Mouse (Mus musculus) cerebellum, adult 9-11 months (tissue): ENCODE measurements at regions not wholly inside any gene's neighbourhood (a gene's known extent, or its start where the extent isn't known, plus 50 kb on each side); places are given as distances from the start of the nearest gene placed in this dataset.

Source experiments
- DNase-seq: peaks from one replicate; pipeline ENCODE4 v3.0.0; 2022

DNA sequence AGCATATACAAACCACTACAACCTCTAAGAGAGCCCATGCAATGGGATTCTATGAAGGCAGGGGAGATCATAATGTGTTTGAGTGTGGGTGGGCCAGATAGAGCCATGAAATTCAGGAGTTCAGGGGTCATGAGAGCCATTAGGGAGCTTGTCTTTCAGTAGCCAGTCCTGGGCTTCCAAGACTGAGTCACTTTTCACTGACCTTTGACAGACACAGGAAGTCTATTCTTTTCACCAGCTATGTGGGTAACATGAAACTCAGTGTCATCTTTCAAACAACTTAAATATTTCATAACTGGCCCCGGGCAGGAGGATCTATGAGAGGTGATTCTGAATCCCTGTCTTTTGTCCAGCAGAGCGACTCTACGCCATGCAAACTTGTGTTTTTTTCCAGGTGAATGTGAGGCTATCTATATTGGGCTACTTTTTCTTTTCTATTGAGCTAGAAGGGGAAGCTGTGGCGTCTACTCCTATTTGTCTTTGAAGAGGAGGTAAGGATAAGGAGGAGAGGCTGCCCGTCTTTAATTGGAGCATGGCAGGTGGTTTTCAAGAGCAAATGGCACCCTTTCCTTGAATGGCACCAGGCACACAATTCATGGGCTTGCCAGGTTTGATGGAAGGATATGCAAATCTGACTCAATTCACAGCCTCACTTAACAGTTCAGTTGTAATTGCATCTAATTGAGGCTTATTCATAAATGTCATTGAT, 95.6 kb upstream of the Chd2 start:
- no peak for DNase-seq

DNA sequence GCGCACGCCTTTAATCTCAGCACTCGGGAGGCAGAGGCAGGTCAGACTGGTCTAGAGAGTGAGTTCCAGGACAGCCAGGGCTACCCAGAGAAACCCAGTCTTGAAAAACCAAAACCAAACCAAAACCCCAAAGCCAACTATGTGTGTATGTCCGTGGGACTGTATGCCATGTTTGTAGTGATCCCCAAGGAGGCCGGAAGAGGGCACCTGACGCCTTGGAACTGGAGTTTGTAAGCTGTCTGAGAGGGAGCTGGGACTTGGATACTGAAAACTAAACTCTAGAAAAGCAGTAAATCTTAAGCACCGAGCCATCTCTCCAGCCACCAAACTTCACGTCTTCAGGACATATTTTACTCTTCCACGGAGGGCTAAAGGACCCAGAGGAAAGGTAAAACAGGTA, 93.8 kb upstream of the Chd2 start:
- no peak for DNase-seq

- DNase-seq = no peak
These were observed 89.2 kb upstream of the Chd2 start for GRCm38 (mm10) chr7:73630790-73631189.

DNA sequence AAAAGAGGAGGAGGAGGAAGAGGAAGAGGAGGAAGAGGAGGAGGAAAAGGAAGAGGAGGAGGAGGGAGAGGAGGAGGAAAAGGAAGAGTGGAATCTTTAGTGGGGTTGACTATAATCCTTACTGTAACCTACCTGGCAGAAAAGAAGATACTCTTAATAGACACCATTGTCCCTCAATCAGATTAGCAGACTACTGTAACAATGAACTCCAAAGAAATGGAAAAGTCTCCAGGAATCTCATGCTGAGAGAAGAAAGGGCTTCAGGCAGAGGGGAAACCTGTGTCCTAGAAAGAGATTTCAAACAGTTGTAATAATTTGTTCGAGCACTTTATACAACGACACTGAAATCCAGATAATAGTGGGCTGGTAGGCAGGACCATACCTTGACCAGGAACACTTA, 87.6 kb upstream of the Chd2 start:
- DNase-seq = no peak

DNA sequence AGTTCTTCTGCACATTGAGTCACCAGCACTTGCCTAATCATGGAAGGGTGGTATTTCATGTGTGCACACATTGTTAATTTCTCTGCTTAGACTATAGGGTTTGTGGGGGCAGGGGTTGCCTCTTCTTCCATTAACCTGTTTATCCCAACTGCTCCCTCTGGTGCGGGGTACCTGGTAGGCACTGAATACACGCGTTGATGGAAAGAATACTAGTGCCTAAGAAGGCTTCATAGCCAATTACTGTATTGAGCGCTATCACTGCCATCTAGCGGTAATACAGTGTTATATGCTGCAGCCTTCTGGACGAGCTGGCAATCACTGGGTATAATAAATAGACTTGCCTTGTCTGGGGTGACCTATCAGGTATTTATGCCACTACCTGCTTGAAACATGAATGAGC, 86.4 kb upstream of the Chd2 start:
- DNase-seq = peak; percentile 82

DNA sequence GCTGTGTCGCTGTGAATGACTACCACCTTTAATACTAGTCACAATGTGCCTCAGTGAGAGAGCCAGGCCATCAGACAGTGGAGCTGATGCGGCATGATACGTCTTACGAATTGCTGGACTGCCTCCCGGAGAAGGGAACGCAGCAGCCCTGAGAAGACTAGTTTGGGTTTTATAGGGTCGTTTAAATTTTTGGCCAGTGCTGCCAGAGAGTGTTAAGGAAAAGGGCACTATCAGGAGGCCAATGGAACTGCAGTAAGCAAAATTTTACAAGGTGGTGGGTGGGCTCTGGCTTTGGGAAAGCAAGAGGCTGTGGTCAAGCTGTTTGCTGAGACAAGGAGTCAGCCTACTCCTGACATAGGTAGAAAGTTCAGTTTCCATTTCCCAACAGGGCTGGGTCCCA, 84.7 kb upstream of the Chd2 start:
- DNase-seq = no peak

DNA sequence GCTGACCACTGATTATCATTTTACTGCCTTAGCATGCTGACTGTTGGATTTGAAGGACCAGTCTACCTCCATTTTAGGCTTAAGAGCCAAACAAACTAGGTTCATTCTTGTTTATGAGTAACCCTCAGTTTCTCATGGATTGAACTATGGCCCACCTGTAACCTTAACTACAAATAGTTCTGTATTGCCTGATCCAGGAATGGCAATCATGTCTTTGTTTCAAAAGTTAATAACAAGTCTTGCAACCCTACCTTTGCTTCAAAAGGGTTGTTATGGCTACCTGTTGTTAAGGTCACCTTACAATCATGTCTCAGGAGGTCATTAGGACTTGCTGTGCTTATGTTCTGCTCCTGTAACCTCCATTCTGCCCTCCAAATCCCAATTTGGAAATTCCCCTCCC, 84.0 kb upstream of the Chd2 start:
- DNase-seq = no peak

- no peak for DNase-seq
These were observed 83.4 kb upstream of the Chd2 start for GRCm38 (mm10) chr7:73624992-73625391.

DNA sequence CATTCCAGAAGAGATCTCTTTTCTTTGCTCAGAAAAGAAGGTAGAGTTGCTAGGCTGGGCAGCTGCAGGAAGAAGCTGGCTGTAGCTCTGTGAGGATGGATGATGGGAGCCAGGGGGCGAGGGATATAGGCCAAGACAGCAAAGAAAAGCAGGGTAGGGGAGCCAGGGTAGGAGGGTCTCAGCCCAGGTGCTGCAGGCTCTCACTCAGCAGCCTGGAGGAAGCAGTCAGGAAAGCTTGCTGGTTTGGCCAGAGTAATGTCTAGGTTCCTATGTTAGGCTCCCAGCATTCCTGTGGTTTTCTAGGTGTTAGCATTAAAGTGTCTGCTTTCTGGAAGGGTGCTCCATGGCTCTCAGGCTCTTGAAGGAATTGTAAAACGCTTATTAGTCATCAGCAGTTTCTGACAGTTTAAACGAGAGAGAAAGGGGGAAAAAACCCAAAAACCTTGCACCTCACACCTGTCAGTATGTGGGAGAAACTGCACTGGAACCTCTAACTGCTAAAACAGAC, 82.5 kb upstream of the Chd2 start:
- no peak for DNase-seq

DNA sequence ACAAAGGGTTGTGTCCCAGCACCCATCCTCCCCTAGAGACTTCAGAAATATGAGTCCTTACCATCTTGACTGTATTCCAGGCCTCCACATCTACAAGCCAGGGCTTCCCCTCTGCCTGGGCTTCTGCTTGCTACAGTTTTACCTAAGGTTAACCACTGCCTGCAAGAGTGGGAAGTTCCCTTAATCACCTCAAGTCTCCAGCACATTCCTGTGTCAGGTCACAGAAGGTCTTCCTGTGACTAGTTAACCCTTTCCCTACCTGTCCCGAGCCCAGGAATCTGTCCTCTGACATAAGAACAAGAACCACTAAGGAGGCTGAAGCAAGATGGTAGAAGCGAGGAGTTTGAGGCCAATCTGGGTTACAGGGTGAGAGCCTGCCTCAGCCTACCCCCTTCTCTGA, 80.8 kb upstream of the Chd2 start:
- DNase-seq = no peak

GRCm38 (mm10) chr7:73620341-73620740, 78.7 kb upstream of the Chd2 start:
- DNase-seq = no peak

- no peak for DNase-seq
These were observed 77.3 kb upstream of the Chd2 start for GRCm38 (mm10) chr7:73618758-73619416.

GRCm38 (mm10) chr7:73617910-73618757, 76.5 kb upstream of the Chd2 start:
- DNase-seq = peak; percentile 98

DNA sequence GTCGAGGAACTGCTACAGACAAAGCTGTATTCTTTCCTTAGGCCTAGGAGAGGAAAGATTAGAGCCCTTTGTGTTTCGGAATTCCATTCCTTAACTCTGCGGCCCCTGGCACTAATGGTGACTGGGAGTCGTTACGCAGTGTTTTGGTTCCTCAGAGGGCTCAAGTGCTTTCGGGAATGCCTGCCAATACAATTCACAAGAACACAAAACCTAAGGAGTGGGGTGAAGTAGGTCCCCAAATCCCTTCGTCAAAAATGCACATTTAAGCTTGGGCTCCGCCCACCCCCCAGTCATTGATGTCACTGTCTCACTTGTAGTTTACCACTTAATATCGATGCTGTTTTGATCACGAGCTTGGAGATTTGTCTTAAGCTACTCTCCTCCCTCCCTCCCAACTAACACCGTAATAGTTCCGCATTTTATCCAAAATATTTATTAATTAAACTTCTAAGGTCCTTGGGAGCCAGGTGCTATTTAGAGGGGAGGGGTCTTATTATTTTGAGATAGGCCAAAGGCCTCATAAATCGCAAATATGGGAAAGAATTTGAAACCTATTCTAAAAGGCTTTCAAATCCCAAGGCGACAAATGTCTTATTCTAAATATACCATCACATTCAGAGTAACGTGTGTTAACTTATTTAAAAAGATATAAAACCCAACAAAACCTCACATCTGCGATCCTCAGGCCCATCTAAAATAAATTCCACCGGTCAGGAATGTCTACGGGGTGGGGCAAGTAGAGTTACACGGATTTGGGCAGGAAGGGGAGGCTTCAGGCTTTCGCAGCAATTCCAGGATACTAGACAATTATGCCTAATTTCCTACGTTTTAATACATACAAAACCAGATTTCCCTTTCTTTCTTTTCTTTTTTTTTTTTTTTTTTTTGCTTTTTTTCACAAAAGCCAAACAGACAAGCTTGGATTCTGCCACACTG, 75.6 kb upstream of the Chd2 start:
- peak; percentile 73 for DNase-seq

DNA sequence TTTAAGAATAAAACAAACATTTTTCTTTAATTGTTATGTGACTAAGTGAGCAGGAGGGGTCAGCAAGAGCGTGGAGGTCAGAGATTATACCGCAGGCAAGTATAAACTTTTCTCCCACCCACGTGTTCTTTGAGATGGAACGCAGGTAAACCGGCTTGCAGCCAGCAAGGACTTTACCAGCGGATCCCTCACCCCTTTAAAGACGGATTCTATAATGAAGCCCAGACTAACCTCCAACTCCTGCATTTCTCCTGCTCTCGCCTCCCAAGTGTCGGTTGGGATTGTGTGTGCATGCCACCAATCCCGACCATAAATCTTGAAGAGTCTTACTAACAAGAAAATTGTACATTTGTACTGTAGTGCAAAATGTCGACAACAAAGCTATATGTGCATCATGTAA, 74.4 kb upstream of the Chd2 start:
- DNase-seq = no peak

DNA sequence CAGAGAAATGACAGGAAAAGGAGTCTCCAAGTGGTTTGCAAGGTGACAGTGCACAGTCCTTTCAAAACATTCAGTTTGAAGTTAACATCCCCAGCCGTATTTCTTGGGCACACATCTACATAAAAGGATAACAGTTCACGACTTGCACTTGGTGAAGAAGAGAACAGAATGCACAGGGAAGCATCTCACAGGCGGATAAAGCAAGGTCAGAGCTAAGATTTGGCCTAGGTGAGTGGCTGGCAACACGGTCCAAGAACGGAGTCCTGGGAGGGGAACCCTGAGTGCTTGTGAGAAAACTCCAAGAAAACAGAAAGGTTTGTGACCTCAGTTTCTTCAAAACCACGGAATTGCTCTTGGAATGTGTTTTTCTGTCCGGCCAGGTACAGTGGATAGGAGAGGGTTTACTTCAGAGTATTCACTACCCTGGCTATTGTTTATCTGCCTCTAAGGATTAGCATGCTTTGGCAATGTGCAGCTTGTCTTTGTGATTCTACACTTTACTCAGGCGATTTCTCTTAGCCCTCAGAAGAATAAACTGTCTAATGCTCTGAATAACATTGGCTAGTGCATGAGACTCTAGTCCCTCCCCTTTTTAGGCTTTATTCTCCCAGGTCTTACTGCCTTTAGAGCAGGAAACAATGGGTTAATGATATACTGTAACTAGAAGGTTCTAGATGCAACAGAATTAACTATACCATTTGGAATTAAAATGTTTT, 73.4 kb upstream of the Chd2 start:
- no peak for DNase-seq

- DNase-seq = no peak
These were observed 72.7 kb upstream of the Chd2 start for GRCm38 (mm10) chr7:73614341-73614740.

DNA sequence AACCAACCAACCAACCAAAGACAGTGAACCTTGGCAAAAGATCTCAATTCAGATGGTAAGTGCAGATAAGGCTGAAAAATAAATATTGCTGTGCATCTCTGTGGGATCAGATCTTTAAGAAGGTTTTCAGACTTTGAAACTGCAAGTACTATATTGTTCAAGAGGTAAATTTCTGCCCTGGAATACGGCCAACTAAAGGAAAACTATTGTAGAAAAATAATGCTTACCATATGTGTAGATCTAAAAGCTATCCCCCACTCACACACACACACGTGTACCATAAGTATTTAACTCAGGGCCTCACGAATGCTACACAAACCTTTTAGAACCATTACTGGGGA, 71.1 kb upstream of the Chd2 start:
- DNase-seq = no peak

GRCm38 (mm10) chr7:73611866-73612751, 70.5 kb upstream of the Chd2 start:
- no peak for DNase-seq

- no peak for DNase-seq
These were observed 67.2 kb upstream of the Chd2 start for GRCm38 (mm10) chr7:73608804-73609275.
